Mouse (Mus musculus): ENCODE data around the gene Taf3. TPM values are rescaled to one million over a fixed set of nuclear protein-coding genes. Genes with fewer than 3 reads are reported as not detected.
A peak's percentile ranks its signal among the peaks of the same experiment; 100 is the strongest.

Taf3 gene
- polyA plus RNA-seq, 1 experiment from 2014 or later: 11.4 TPM

DNA sequence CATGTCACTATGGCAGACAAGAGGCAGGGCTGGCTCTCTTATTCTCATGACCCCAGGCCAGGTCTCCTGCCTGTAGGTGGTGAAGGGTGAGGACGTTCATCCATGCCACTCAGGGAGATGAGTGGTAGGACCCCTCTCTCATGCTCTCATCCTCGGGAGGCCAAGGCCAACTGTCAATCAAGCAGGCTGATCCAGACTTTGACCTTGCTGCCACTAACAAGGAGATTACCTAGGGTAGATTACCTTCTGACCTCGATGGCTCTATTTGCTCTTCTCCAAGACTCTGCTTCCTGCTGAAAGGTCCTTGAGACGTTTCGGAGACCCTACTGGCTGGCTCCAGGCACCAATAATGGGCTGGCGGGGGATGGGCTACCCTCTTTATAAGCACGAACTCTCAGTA is 26.1 kb upstream of the Taf3 start:
- peaks cover 22% of the 10 kb centered on the region for H3K4me1 ChIP-seq (ENCODE audit: control insufficient read depth, insufficient read depth, low read depth, low read length)
- H3K27ac ChIP-seq (ENCODE audit: low read depth, low read length): no peak overlapping the region
- 83% methylated on average over 7 of the region's 7 CpGs for WGBS
- H3K4me2 ChIP-seq (ENCODE audit: low read length): no peak overlapping the region
- no peaks in the 10 kb centered on the region for H3K27me3 ChIP-seq (replicated peaks; ENCODE audit: control insufficient read depth, insufficient read depth, low read length)
- no peaks in the 10 kb centered on the region for H3K36me3 ChIP-seq (ENCODE audit: control insufficient read depth, insufficient read depth, low read length)
- no peak overlapping the region for H3K9ac ChIP-seq (ENCODE audit: low read depth, low read length)
- H3K9me3 ChIP-seq (ENCODE audit: control insufficient read depth, low read length): no peaks in the 10 kb centered on the region
- no peak for ATAC-seq
- no peak overlapping the region for H3K4me3 ChIP-seq (ENCODE audit: low read length)

DNA sequence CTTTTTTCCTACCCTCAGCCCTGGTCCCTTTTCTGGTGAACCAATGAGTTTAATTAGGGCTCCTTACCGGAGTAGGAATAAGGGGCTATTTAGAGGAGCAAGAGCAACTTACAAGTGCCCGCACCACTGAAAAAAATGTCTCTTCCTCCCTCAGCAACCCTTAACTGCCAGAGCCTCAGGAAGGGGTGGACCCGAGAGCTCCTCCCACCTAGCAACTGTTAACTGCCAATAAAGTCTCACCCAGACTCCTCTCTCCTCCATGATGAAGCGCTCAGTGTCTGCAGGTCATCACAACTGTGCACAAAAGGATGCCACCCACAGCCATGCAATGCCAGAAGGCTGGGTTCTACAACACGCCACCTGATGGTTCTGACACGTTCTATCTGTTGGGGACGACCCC is 23.4 kb upstream of the Taf3 start:
- H3K36me3 ChIP-seq (ENCODE audit: control insufficient read depth, insufficient read depth, low read length): peaks cover 11% of the 10 kb centered on the region
- no peaks in the 10 kb centered on the region for H3K27me3 ChIP-seq (replicated peaks; ENCODE audit: control insufficient read depth, insufficient read depth, low read length)
- H3K9ac ChIP-seq (ENCODE audit: low read depth, low read length): no peak overlapping the region
- H3K27ac ChIP-seq (ENCODE audit: low read depth, low read length): no peak overlapping the region
- H3K4me3 ChIP-seq (ENCODE audit: low read length): no peak overlapping the region
- ATAC-seq: no peak
- WGBS: 93% methylated on average over 7 of the region's 7 CpGs
- H3K4me1 ChIP-seq (ENCODE audit: control insufficient read depth, insufficient read depth, low read depth, low read length): peaks cover 2% of the 10 kb centered on the region; the same call in 1 of the 2 replicates
- no peak overlapping the region for H3K4me2 ChIP-seq (ENCODE audit: low read length)
- H3K9me3 ChIP-seq (ENCODE audit: control insufficient read depth, low read length): no peaks in the 10 kb centered on the region

DNA sequence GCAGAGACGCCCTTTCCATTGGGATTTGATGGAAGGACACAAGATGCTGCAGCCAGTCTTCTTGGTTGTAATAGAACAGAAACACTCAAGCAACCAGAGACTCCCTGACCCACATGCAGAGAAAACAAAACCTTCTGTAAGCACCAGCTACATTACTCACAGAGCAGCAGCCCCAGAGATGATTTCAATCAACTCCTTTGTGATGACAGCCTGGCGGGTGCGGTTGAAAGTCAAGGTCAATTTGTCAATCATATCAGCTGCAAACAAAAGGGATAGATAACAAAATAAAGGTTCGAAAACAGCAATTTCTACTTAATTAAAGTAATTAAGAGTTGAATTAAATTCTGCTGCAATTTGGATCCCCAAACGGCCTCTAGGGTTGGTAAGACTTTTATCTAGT is 10.4 kb upstream of the Taf3 start:
- H3K9me3 ChIP-seq (ENCODE audit: control insufficient read depth, low read length): no peaks in the 10 kb centered on the region
- peaks cover 46% of the 10 kb centered on the region for H3K36me3 ChIP-seq (ENCODE audit: control insufficient read depth, insufficient read depth, low read length)
- no peak overlapping the region for H3K4me2 ChIP-seq (ENCODE audit: low read length)
- H3K9ac ChIP-seq (ENCODE audit: low read depth, low read length): no peak overlapping the region
- no peaks in the 10 kb centered on the region for H3K27me3 ChIP-seq (replicated peaks; ENCODE audit: control insufficient read depth, insufficient read depth, low read length)
- 85% methylated on average over 5 of the region's 5 CpGs for WGBS
- no peaks in the 10 kb centered on the region for H3K4me1 ChIP-seq (ENCODE audit: control insufficient read depth, insufficient read depth, low read depth, low read length)
- H3K27ac ChIP-seq (ENCODE audit: low read depth, low read length): no peak overlapping the region
- ATAC-seq: no peak
- no peak overlapping the region for H3K4me3 ChIP-seq (ENCODE audit: low read length)

DNA sequence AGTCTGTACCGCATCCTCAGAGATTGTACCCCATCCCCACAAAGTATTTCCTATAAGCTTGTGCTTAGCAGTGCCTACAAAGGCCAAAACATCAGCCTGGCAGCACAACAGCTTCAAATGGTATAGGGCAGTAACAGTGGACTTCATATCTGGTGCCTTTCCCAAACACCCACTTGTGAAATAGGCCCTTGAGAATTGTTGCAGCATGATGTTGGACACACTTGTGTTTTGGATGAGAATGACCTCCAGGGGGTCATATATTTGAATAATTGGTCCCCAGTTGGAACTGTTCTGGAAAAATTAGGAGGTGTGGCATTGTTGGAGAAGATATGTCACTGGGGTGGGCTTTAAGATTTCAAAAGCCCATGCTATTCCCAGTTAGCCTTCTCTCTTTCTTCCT is 3.6 kb upstream of the Taf3 start:
- H3K4me3 ChIP-seq (ENCODE audit: low read length): no peak overlapping the region
- peaks cover 11% of the 10 kb centered on the region for H3K4me1 ChIP-seq (ENCODE audit: control insufficient read depth, insufficient read depth, low read depth, low read length)
- no peaks in the 10 kb centered on the region for H3K27me3 ChIP-seq (replicated peaks; ENCODE audit: control insufficient read depth, insufficient read depth, low read length)
- H3K36me3 ChIP-seq (ENCODE audit: control insufficient read depth, insufficient read depth, low read length): peaks cover 19% of the 10 kb centered on the region
- no peak for ATAC-seq
- H3K9ac ChIP-seq (ENCODE audit: low read depth, low read length): no peak overlapping the region
- no peak overlapping the region for H3K4me2 ChIP-seq (ENCODE audit: low read length)
- 88% methylated on average over 1 of the region's 1 CpGs for WGBS
- no peak overlapping the region for H3K27ac ChIP-seq (ENCODE audit: low read depth, low read length)
- H3K9me3 ChIP-seq (ENCODE audit: control insufficient read depth, low read length): no peaks in the 10 kb centered on the region

DNA sequence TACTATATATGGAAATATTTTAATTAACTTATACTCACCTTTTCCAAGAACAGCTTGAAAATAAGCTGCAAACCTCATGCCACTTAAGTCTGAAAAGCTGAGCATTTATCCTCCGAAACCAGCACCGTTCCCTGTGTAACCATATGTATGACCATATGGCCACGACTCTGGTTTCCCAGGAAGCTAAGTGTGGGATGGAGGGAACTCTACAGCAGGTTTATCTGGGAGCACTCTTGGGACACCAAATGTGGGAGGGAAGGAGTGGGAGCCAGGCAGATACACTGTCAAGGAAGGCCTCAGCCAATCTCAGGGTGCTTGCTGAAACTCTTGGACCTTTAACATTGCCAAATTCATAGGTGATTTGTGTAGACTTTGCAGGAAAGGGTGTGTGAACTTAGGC is 2.5 kb upstream of the Taf3 start:
- H3K36me3 ChIP-seq (ENCODE audit: control insufficient read depth, insufficient read depth, low read length): peaks cover 13% of the 10 kb centered on the region
- no peak overlapping the region for H3K4me2 ChIP-seq (ENCODE audit: low read length)
- H3K27ac ChIP-seq (ENCODE audit: low read depth, low read length): no peak overlapping the region
- H3K4me3 ChIP-seq (ENCODE audit: low read length): no peak overlapping the region
- H3K4me1 ChIP-seq (ENCODE audit: control insufficient read depth, insufficient read depth, low read depth, low read length): peaks cover 11% of the 10 kb centered on the region
- WGBS: 96% methylated on average over 3 of the region's 3 CpGs
- no peak overlapping the region for H3K9ac ChIP-seq (ENCODE audit: low read depth, low read length)
- H3K27me3 ChIP-seq (replicated peaks; ENCODE audit: control insufficient read depth, insufficient read depth, low read length): no peaks in the 10 kb centered on the region
- ATAC-seq: no peak
- H3K9me3 ChIP-seq (ENCODE audit: control insufficient read depth, low read length): no peaks in the 10 kb centered on the region

DNA sequence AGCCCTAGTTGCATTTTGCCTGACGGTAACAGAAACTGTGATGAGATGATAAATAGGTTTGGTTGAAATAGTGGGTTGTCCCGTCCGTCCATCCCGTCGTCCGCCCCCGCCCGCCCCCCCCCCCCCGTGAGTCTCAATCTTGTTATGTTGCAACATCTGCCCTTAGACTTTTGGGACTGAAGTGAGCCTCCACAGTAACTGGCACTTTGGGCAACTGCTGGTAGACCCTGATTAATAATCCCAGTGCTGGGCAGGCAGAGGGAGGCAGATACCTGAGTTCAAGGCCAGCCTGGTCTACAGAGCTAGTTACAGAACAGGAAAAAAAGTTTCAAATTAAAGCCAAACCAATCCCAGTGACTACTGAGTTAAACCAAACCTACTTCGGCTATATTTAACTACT is 1.1 kb upstream of the Taf3 start:
- H3K4me1 ChIP-seq (ENCODE audit: control insufficient read depth, insufficient read depth, low read depth, low read length): peaks cover 11% of the 10 kb centered on the region
- no peak for ATAC-seq
- peak overlapping the region; percentile 95 for H3K4me3 ChIP-seq (ENCODE audit: low read length)
- no peaks in the 10 kb centered on the region for H3K36me3 ChIP-seq (ENCODE audit: control insufficient read depth, insufficient read depth, low read length)
- H3K27me3 ChIP-seq (replicated peaks; ENCODE audit: control insufficient read depth, insufficient read depth, low read length): no peaks in the 10 kb centered on the region
- H3K9me3 ChIP-seq (ENCODE audit: control insufficient read depth, low read length): no peaks in the 10 kb centered on the region
- H3K9ac ChIP-seq (ENCODE audit: low read depth, low read length): peak overlapping the region; percentile 23; the same call in 1 of the 2 replicates
- peak overlapping the region; percentile 75 for H3K4me2 ChIP-seq (ENCODE audit: low read length)
- WGBS: 11% methylated on average over 10 of the region's 10 CpGs
- H3K27ac ChIP-seq (ENCODE audit: low read depth, low read length): no peak overlapping the region

DNA sequence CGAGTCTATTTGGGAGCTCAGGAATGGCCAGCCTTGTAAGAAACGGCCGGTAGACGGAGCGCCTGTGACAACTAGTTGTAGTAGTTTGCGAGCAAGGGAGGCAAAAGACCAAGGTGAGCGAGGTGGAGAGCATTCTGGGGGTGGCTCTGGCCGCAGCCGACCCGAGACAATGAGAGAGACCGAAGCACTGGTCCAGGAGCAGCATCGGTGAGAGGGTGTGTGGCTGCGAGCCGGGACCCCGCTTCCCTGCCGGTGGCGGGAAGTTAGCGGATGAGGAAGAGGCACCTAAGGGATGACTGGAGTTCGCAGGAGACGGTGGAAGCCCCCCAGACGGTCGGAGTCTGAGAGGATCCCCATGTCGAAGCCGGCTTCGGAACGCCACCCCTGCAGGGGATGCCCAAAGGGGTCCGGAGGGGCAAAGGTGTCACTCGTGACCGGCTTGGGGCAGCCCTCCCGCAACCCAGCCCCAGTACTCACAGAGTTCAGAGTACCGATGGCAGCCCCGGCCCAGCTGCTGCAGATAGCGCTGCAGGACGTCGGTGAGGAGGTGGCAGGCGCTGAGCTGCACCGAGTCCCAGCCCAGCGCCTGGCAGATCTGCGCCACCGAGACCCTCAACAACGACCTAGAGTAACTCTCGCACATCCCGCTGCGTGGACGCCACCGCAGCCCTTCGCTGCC is 499 bp downstream of the Taf3 start:
- H3K9ac ChIP-seq (ENCODE audit: low read depth, low read length): peak overlapping the region; percentile 70
- H3K36me3 ChIP-seq (ENCODE audit: control insufficient read depth, insufficient read depth, low read length): no peaks in the 10 kb centered on the region
- no peaks in the 10 kb centered on the region for H3K9me3 ChIP-seq (ENCODE audit: control insufficient read depth, low read length)
- peak overlapping the region; percentile 67 for H3K27ac ChIP-seq (ENCODE audit: low read depth, low read length)
- WGBS: under 1% methylated on average over 43 of the region's 47 CpGs
- peak; percentile 84 for ATAC-seq
- peak overlapping the region; percentile 85 for H3K4me2 ChIP-seq (ENCODE audit: low read length)
- peaks cover 11% of the 10 kb centered on the region for H3K4me1 ChIP-seq (ENCODE audit: control insufficient read depth, insufficient read depth, low read depth, low read length)
- H3K27me3 ChIP-seq (replicated peaks; ENCODE audit: control insufficient read depth, insufficient read depth, low read length): no peaks in the 10 kb centered on the region
- H3K4me3 ChIP-seq (ENCODE audit: low read length): peak overlapping the region; percentile 95

DNA sequence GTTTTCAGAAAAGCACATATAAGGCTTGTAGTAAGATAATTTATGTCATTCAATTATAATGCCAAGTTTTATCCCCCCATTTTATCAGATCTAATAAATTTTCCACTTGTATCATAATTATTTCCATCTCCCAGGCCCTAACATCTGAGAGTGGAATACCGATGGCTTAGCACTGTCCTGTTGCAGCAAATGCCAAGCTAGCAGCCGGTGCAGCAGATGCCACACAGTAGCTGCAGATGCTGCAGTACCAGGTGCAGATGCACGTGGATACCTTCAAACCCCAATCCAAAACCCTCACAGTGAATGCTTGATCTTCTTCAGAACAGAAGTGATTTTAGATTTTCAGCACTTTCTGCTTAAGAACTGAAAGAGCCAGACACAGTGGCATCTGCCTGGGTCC is 13.4 kb downstream of the Taf3 start:
- H3K9ac ChIP-seq (ENCODE audit: low read depth, low read length): no peak overlapping the region
- no peaks in the 10 kb centered on the region for H3K9me3 ChIP-seq (ENCODE audit: control insufficient read depth, low read length)
- ATAC-seq: peak; percentile 78
- no peak overlapping the region for H3K4me3 ChIP-seq (ENCODE audit: low read length)
- 73% methylated on average over 3 of the region's 3 CpGs for WGBS
- 0 out of 2 replicates have a peak, but pooled peaks cover 4% of the 10 kb centered on the region for H3K36me3 ChIP-seq (ENCODE audit: control insufficient read depth, insufficient read depth, low read length)
- H3K27ac ChIP-seq (ENCODE audit: low read depth, low read length): no peak overlapping the region
- H3K4me2 ChIP-seq (ENCODE audit: low read length): no peak overlapping the region
- H3K4me1 ChIP-seq (ENCODE audit: control insufficient read depth, insufficient read depth, low read depth, low read length): no peaks in the 10 kb centered on the region
- no peaks in the 10 kb centered on the region for H3K27me3 ChIP-seq (replicated peaks; ENCODE audit: control insufficient read depth, insufficient read depth, low read length)

DNA sequence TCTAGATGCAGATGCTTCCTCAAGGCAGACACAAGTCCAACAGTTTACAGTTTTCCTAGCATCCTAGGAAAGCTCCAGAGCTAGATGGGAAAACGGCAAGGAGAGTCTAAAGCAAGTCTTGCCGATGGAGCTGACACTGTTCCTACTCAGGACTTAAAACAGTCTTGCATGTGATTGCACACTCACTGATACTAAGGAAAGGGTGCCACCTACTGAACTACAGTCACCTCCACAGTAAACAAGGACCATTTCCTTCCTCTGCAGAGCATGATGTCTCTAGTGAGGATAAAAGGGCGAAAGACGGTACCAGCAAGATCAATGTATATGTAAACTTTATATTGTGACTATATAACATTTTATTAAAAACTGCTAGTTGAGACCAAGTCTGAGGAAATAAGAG is 14.7 kb downstream of the Taf3 start:
- WGBS: 70% methylated on average over 4 of the region's 4 CpGs
- no peaks in the 10 kb centered on the region for H3K9me3 ChIP-seq (ENCODE audit: control insufficient read depth, low read length)
- no peak for ATAC-seq

More for the DNA sequence above, 14.7 kb downstream of the Taf3 start:
- H3K27me3 ChIP-seq (replicated peaks; ENCODE audit: control insufficient read depth, insufficient read depth, low read length): no peaks in the 10 kb centered on the region
- no peak overlapping the region for H3K4me3 ChIP-seq (ENCODE audit: low read length)
- peaks cover 4% of the 10 kb centered on the region; the same call in 1 of the 2 replicates for H3K4me1 ChIP-seq (ENCODE audit: control insufficient read depth, insufficient read depth, low read depth, low read length)
- H3K36me3 ChIP-seq (ENCODE audit: control insufficient read depth, insufficient read depth, low read length): no peaks in the 10 kb centered on the region
- H3K9ac ChIP-seq (ENCODE audit: low read depth, low read length): no peak overlapping the region
- H3K27ac ChIP-seq (ENCODE audit: low read depth, low read length): no peak overlapping the region
- no peak overlapping the region for H3K4me2 ChIP-seq (ENCODE audit: low read length)

Measured in hindbrain, embryonic 16.5 days (tissue).